Mouse (Mus musculus) lung, postnatal 14 days (tissue): ENCODE measurements at regions not wholly inside any gene's neighbourhood (a gene's known extent, or its start where the extent isn't known, plus 50 kb on each side); places are given as distances from the start of the nearest gene placed in this dataset.

Source experiments
- DNase-seq: peaks from one replicate; pipeline ENCODE4 v3.0.0; 2021

DNA sequence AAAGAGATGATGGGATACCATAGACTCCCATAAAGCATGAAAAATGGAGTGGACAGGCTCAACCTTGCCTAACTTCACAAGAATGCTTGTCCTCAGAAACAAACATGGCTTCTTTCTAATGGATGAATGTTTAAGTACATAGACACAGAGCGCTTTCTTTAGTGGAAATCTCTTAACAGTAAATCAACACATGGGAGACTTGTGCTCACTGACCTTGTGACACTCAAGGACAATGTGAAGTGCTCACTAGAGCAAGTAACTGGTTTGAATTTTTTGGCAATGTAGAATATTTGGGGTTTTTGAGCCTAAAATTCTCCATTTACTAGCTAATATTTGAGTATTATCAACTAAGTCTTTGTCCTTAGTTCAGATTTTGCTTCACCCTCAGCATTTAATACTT, 88.0 kb downstream of the Tent5c start:
- DNase-seq, result no peak

DNA sequence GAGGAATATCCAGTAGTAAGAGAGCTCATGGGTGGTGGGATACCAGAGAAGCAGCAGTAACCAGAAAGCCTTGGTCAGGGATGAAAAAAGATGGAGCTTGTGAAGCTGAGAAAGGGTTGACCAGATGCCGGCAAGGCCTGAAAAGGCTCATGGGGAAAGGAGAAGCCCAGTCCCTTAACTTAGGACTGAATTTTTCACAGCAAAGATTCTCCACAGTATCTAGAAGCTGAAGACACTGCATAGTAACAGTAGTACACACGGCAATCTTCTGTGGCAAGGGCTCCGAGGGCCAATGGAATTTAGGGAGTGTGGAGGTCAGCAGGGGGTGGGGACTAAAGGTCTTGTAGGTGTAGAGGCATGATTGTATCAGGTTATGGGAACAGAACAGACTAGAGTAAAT, 91.6 kb downstream of the Tent5c start:
- DNase-seq, result no peak

DNA sequence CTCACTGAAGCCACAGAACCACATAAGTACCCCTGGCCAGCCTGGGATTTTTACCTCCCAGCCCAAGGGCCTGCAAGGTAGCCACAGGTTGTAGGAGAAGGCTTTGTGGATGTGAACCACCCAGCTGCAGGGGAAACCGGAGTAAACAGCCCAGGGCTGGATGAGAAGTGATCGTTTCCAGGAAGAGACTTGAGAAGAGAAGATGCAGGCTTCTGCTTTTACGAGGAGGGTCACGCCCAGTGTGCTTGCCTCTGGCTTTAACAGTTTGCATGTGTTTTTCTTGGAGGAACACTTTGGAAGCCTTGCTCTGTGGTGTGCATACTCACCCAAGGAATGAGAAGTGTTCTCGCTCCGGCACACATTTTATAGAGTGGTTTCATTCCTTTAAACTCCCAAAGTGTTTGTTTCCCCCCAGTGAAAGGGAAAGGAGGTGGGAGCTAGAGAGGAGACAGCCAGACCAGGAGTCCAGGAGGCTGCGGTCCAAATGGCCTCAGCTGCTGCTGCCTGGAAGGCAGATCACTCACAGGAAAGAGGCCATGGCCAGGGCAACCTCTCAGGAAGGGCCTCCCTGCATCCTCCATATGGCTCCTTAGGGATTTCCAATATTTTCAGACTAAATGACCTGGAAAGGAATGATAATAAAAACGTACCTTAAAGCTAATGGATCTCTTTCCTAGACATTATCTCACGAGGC, 94.1 kb downstream of the Tent5c start:
- no peak for DNase-seq

DNA sequence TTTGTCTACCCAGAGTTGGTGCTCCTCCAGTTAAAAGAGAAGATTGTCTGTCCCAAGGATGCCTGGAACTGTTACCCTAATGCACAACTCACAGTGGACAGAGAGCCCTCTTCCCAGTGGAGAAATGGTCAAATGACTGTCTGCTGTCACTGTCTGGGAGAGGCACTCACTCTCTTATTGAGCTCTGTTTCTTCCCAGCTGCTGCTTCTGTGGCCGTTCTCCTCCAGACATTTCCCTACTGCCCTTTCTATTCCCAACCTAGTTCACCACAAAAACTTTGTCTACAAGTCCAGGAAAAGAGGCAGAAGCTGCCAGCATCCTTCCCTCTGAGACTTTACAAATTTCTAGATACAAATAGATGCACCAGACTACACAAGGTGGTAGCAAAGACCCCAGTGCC, 95.2 kb downstream of the Tent5c start:
- no peak for DNase-seq

DNA sequence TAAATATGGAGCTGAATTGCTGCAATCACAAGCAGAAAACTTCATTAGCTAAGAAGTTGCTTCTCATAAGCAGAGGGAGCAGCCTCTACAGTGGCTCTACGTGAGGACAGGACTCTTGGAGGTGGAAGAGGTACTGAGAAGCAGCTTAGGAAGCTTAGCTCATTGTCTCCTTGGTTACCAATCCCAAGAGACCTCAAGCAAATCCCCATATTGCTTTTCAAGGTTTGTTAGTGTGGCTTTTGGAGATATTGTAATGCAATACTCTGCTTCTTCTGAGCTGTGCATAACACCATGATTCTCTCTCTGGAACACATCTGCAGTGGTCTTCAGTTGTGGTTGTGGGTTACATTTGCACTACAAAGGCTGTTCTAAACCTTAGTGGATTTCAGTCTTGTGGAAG, 106.9 kb downstream of the Tent5c start:
- no peak for DNase-seq

DNA sequence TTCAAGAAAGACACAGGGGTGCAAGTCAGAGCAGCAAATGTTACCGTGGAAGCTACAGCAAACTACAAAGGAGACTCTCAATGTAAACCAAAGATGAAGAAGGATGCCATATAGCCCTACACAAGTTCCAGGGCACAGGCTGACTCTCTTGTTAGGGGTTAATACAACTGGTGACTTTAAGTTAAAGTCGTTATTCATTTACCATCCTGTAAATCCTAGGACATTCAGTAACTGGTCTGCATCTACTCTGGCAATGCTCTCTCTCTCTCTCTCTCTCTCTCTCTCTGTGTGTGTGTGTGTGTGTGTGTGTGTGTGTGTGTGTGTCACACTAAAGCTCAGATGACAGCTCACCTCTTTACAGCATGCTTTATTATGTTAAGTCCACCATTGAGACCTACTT, 107.8 kb downstream of the Tent5c start:
- DNase-seq, result no peak

DNA sequence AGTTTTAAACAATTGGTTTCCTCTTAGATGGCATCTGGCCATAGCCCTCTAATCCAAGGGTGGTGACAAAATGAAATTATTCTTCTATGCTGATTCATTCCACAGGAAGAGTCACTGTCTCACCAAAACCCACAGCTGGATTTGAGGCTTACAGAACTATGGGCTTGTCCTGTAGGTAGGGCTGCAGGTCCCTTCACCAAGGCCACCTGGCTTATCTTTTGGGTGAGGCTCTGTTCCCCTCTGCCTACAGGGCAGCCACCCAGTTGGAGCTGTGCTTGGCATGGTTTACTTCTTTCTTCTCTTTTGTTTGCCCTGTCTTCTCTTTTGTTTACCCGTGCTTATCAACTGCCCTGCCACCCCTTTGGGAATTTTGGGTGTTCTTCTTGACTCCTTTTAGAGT, 113.0 kb downstream of the Tent5c start:
- DNase-seq, result no peak

DNA sequence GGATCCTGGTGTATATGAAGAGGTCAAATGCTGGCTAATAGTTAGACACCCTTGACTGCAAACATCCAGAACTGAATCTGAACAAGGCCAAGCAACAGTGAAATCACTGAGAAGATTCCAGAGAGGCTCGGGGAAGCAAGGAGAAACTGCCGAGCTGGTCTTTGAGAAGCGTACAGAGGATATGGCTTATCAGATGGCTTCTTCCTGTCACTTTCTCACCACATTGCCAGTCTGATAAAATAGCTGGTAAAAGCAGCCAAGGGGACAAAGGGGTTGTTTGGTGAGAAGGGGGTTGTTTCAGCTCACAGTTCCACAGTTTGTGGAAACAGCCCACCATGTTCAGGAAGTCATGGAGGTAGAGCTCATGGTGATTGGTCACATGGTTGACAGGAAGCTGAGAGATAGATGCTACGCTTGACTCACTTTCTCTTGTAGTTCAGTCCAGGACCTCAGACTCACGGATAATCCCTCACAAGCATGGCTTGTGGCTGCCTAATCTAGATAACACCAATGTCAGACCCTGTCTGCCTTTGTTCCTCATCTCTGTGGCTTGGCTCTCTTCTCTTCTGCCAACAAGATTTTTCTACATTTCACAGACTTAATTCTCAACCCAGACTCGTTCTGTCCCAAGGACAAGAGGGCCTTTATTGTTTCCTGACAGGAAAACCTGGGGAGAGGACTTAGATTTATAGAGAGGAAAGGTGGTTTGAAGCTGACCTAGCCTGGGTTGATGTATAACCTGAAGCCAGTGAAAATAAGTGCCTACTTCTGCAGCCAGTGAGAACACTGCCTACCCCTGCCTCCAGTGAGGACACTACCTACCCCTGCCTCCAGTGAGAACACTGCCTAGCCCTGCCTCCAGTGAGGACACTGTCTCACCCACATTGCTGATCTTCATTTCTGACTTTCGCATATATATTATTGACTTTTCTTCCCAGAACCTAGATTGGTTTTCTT, 122.0 kb downstream of the Tent5c start:
- DNase-seq, result no peak

DNA sequence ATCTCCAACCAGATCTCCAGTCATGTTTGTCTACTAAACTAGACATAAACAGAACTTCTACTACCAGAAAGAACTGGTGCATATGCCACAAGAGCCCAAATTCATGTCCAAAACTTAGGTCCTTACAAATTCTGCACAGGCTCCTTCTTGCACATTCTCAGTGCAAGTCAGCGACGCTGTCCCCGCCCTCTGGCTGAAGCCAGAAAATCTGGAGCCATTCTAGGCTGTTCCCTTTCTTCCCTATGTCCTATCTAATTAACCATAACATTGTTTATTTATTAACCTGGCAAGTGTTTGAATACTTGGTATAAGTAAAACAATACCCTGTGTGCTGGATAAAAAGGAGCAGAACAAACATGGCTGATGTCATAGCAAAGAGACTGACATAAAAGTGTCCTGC, 122.7 kb downstream of the Tent5c start:
- DNase-seq, result no peak

DNA sequence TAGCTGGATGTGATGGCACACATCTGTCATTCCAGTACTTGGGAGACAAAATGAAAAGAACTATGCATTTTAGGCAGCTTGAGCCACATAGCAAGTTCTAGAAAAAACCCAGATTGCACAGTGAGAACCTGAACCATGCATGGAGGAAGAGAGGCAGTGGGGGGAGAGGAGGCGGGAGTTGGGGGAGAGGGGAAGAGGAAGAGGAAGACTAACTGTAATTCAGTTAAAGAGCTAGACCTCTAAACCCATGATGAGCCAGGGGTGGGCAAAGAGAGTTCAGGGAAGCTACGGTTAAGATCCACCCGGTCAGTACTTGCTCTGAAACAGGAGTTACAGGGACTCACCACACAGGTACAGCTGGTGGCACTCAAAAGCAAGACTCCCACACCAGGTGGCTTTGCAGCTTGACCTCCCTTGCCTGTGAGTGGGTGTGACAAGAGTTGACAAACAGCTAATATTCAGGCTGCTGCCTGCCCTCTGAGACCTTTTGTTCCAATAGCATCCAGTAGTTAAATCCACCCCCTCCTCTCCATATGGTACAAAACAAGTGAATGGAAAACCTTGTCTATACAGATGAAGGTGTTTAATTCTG, 123.7 kb downstream of the Tent5c start:
- DNase-seq, result no peak

DNA sequence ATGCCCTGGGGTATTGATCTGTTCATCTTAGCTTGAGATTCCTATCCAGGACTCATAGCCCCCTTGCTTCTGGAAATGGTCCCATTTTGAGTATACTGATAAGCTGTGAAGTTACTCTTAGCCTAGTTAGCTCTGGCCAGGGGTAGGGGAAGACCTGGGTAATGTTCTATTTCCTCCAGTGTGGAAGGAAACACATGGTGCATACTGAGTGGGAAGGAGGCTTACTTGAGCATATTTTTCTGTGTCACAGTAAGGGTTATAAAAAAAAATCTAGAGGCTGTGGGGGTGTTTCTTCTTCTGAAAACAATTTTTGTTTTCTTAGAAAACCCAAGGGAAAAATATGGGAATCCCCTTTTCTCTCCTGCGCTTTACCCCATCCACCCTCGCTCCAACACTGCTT, 124.4 kb downstream of the Tent5c start:
- no peak for DNase-seq

DNA sequence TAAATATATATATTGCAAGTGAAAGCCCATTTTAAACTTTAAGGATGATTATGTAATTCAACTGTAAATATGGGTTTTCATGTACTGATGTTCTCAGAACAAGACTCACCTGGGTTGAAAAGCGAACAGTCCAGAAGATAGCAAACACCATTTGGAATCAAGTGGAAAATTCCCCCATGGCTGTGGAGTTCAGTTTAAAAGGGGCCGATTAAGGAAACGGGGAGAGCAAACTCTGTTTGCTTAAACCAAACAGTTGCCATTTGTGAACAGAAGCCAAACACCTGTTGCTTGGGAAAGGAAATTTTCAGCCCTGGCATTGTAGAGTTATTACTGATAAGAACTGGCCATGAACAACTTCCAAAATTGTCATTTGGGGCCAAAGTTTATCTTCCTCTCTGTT, 126.1 kb downstream of the Tent5c start:
- DNase-seq, result no peak

DNA sequence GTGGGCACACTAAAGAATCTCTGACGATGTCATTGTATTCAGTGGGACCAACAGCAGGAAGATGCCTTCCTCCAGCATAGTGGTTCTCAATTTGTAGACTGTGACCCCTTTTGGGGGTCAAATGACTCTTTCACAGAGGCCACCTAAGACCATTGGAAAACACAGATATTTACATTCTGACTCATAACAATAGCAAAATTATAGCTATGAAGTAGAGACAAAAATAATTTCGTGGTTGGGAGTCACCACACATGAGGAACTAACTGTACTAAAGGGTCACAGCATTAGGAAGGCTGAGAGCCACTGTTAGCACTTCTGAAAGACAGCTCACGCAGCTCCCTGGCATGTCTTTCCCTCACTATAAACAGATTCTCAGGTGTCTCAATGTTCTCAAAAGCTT, 129.1 kb downstream of the Tent5c start:
- no peak for DNase-seq

DNA sequence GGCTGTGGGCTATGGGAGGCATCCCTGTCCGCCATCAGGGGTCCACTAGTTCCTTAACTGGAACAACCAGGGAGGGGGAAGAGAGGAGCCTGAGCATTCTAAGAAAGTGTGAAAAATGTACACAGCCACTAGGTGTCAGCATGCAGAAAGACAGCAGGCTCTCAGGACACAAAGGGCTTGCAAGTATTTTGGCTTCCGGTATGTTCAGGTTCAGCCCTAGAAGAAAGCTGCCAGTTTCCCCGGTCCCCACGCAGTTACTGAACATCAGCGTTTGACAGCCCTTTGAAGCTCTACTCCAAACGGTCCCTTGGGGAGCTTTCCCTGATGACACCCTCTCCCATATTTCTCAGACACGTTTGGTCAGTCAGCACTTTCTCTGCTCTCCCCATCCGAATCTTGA, 130.1 kb downstream of the Tent5c start:
- peak; percentile 19 for DNase-seq

DNA sequence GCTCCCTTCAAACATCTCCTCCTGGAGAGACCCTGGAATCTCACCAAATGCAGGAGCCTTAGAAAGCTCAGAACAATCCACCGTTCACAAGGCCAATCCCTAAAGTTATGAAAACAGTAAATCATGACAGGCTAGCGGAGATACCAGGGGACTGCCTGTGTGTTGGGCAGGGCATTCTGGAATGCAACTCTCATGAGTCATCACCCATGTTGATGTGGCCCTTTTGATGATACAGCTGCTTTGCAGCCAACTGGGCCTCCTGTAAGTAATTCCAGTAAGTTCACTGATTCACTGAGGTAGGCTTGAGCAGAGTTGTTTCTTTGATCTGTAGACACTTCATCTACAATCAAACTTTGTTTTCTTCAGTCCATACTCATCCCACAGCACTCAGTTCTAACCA, 155.6 kb downstream of the Tent5c start:
- DNase-seq, result no peak

DNA sequence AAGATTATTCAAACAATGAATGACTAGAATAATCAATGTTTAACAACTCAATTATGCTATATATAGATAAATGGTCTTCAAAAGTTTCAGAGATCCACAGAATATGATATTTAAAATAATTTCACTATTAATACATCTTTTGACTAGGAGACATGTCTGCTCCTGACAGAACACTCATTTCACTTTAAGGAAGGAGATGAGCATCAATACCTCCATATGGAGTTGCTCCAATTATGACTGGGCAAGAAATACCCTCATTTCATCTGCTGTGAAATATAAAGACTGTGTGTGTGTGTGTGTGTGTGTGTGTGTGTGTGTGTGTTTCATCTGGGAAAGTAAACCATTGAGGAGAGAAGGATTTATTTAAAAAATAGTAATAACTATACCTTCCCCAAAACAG, 156.2 kb upstream of the Wdr3 start:
- no peak for DNase-seq

DNA sequence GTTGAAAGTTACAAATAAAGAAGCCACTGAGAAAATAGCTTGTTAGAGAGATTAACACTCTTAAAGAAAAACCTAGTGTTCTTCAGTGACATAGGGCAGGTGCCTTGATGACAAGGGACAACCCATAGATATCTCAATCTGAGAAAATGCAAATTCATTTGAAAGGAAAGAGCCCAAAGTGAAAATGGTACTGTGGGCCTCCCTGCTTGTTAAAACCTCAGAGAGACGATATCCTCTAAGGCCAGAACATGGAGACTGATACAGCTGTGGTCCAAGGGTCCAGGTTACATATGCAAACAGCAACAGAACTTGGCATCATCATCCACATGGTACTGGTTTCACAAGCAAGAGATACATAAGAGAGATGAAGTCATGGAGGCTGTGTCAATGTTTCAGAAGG, 125.6 kb upstream of the Wdr3 start:
- no peak for DNase-seq

DNA sequence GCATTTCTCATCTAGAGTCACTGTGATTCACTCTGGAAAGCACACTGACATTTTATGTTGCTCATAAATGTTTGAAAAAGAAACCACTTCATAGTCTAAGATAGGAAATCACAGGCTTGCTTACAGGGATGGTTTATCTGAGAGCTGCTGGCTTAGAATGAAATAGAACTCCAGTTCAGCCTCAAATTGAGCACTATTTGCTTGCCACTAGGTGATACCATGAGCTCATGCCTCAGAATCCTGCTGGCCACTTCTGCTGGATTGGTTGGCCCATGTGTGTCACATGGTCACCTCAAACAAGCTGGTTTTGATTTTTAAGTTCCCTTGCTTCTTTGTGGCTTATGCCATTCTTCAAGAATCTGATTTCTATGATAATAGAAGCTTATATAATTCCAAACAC, 104.8 kb upstream of the Wdr3 start:
- no peak for DNase-seq

DNA sequence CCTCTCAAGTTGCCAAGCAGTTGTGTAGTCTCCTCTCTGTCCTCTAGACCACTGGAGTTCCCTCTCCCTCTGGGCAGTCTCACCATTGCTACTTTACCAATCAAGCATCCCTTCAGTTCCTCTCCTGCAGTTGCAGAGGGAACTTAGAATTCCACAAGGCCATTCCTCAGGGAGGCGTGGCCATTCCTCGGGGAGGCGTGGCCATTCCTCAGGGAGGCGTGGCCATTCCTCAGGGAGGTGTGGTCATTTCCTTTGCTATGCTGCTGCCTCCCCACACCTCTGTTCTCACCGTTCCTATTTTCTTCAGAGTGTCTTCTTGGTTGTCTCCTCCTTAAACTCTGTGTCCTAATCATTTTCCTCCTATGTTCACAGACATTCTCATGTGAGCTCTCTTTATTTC, 102.8 kb upstream of the Wdr3 start:
- no peak for DNase-seq
